Mouse (Mus musculus): ENCODE measurements around the gene Etfb.

GRCm38 (mm10) chr7:43475706-43476105 is 31.8 kb downstream of the Etfb start:
- TF ChIP-seq CTCF (IDR thresholded peaks at IDR 0.05; ENCODE audit: extremely low read depth, insufficient read depth, low read length), result no peak
- TF ChIP-seq POLR2A (IDR thresholded peaks at IDR 0.05; ENCODE audit: extremely low read depth, insufficient read depth, low read length), result no peak
